Mouse (Mus musculus) small intestine, adult 10 weeks (tissue): Measurements from ENCODE around the gene Gm12216. TPM values are rescaled to one million over a fixed set of nuclear protein-coding genes. Genes with fewer than 3 reads are reported as not detected.

Experiments used
- polyA plus RNA-seq: library from polyadenylated mRNA; stranded (reverse); fragments of 350-450 nt; fragmentation: Illumina TruSeq; extraction: RNeasy Lipid Tissue Mini Kit (QIAGEN cat#74804); gene quantifications from one replicate; pipeline ENCODE4 v1.2.3, GENCODE M21; 2014; ENCODE audit warnings: low replicate concordance

Gm12216 gene
- not detected for polyA plus RNA-seq

GRCm38 (mm10) chr11:53858761-53859580 is at the start of gene Gm12216:
Gm12216 (minus strand) TSS chr11:53859256.

GRCm38 (mm10) chr11:53891505-53892451 is 32.7 kb upstream of the Gm12216 start, which contains the start of gene Slc22a5:
Slc22a5 (minus strand) TSS chr11:53891660.

GRCm38 (mm10) chr11:53773087-53773486 is 86.0 kb downstream of the Gm12216 start, which contains the start of gene Gm17334:
Gm17334 (minus strand) TSS chr11:53773187.

DNA sequence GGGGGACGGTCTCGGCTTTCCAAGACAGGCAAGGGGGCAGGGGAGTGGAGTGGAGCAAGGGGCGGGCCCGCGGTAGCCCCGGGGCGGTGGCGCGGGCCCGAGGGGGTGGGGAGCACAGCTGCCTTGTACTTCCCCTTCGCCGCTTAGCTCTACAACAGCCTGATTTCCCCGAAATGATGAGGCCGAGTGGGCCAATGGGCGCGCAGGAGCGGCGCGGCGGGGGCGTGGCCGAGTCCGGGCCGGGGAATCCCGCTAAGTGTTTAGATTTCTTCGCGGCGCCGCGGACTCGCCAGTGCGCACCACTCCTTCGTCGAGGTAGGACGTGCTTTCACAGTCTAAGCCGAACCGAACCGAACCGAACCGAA is 89.3 kb downstream of the Gm12216 start, which contains the start of gene Irf1:
Gene Irf1, plus strand, starts transcription at position 255 of the 365 bp plus-strand sequence.

Other genes with a start within 250 kb of the Gm12216 start
- gene Il4, start 240.6 kb downstream of the Gm12216 start, polyA plus RNA-seq = not detected
- not detected for gene Il13, start 224.6 kb downstream of the Gm12216 start, polyA plus RNA-seq
- gene Rad50, start 151.9 kb downstream of the Gm12216 start, polyA plus RNA-seq = 21.9 TPM
- gene Il5, start 138.5 kb downstream of the Gm12216 start, polyA plus RNA-seq = not detected
- gene Irf1, start 89.2 kb downstream of the Gm12216 start, polyA plus RNA-seq = 6.7 TPM
- not detected for gene Gm17334, start 86.1 kb downstream of the Gm12216 start, polyA plus RNA-seq
- gene Slc22a5, start 32.4 kb upstream of the Gm12216 start, polyA plus RNA-seq = 54.4 TPM
- gene Slc22a21, start 121.1 kb upstream of the Gm12216 start, polyA plus RNA-seq = 13.6 TPM
- gene Slc22a4, start 168.8 kb upstream of the Gm12216 start, polyA plus RNA-seq = 15.1 TPM
- gene Pdlim4, start 209.8 kb upstream of the Gm12216 start, polyA plus RNA-seq = not detected
- gene P4ha2, start 240.8 kb upstream of the Gm12216 start, polyA plus RNA-seq = 0.63 TPM